Mouse (Mus musculus): ENCODE measurements around the gene Insig2. TPM values are rescaled to one million over a fixed set of nuclear protein-coding genes. Genes with fewer than 3 reads are reported as not detected.

Insig2 gene
- polyA plus RNA-seq, 1 experiment from 2014 or later = 49.8 TPM

- no peak overlapping the region for H3K4me3 ChIP-seq
- H3K4me2 ChIP-seq = no peak overlapping the region
- no peaks in the 10 kb centered on the region for H3K27me3 ChIP-seq (replicated peaks)
- H3K9me3 ChIP-seq = no peaks in the 10 kb centered on the region
- H3K27ac ChIP-seq = no peak overlapping the region
- H3K9ac ChIP-seq = no peak overlapping the region
- WGBS = 98% methylated on average over 1 of the region's 1 CpGs
- no peak for ATAC-seq (replicated peaks)
- peaks cover 27% of the 10 kb centered on the region for H3K4me1 ChIP-seq
- H3K36me3 ChIP-seq (replicated peaks) = 0 out of 2 replicates have a peak, but pooled peaks cover 6% of the 10 kb centered on the region
Observed at GRCm38 (mm10) chr1:121313181-121313580, 19.2 kb downstream of the Insig2 start.

DNA sequence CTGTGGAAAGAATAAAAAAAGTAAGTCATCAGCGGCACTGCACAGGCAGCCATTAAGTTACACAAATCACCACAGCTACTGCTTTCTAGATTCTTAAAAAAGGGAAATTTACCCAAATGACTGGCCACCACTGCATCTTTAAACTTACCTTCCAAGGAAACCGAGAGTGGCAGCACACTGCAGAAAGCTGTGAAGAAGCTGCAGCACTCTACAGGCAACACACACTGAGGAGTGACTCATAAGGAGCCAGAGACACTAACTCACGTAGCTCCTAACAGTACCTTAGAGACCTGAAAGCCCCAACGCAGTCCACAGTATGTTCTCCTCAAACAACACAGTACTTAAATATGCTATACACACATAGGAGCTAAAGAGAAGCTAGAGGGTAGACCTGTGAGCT is 20.1 kb downstream of the Insig2 start:
- Histone ChIP-seq H3K9me3 (no peaks in the 10 kb centered on the region), H3K4me2 (no peak overlapping the region), H3K4me3 (no peak overlapping the region), H3K9ac (no peak overlapping the region), H3K4me1 (peaks cover 27% of the 10 kb centered on the region), H3K27ac (no peak overlapping the region), H3K27me3 (replicated peaks) (no peaks in the 10 kb centered on the region), H3K36me3 (replicated peaks) (0 out of 2 replicates have a peak, but pooled peaks cover 3% of the 10 kb centered on the region)
- WGBS = 86% methylated on average over 4 of the region's 4 CpGs
- ATAC-seq (replicated peaks) = no peak

GRCm38 (mm10) chr1:121296717-121297255 is 35.6 kb downstream of the Insig2 start:
- Histone ChIP-seq H3K36me3 (replicated peaks) (no peaks in the 10 kb centered on the region), H3K9ac (no peak overlapping the region), H3K4me1 (no peaks in the 10 kb centered on the region), H3K27ac (no peak overlapping the region), H3K4me3 (no peak overlapping the region), H3K9me3 (no peaks in the 10 kb centered on the region), H3K4me2 (no peak overlapping the region), H3K27me3 (replicated peaks) (no peaks in the 10 kb centered on the region)
- ATAC-seq (replicated peaks) = no peak
- 66% methylated on average over 5 of the region's 5 CpGs for WGBS

GRCm38 (mm10) chr1:121293571-121293970 is 38.8 kb downstream of the Insig2 start:
- Histone ChIP-seq H3K27ac (no peak overlapping the region), H3K9me3 (no peaks in the 10 kb centered on the region), H3K4me2 (no peak overlapping the region), H3K4me3 (no peak overlapping the region), H3K9ac (no peak overlapping the region), H3K4me1 (no peaks in the 10 kb centered on the region), H3K36me3 (replicated peaks) (no peaks in the 10 kb centered on the region), H3K27me3 (replicated peaks) (no peaks in the 10 kb centered on the region)
- 68% methylated on average over 3 of the region's 3 CpGs for WGBS
- ATAC-seq (replicated peaks) = no peak

- 65% methylated on average over 10 of the region's 10 CpGs for WGBS
- no peak overlapping the region for H3K4me3 ChIP-seq
- H3K27me3 ChIP-seq (replicated peaks) = no peaks in the 10 kb centered on the region
- no peaks in the 10 kb centered on the region for H3K36me3 ChIP-seq (replicated peaks)
- H3K4me1 ChIP-seq = no peaks in the 10 kb centered on the region
- H3K9me3 ChIP-seq = no peaks in the 10 kb centered on the region
- no peak for ATAC-seq (replicated peaks)
- no peak overlapping the region for H3K27ac ChIP-seq
- no peak overlapping the region for H3K4me2 ChIP-seq
- no peak overlapping the region for H3K9ac ChIP-seq
Observed at GRCm38 (mm10) chr1:121290841-121291240, 41.5 kb downstream of the Insig2 start.

DNA sequence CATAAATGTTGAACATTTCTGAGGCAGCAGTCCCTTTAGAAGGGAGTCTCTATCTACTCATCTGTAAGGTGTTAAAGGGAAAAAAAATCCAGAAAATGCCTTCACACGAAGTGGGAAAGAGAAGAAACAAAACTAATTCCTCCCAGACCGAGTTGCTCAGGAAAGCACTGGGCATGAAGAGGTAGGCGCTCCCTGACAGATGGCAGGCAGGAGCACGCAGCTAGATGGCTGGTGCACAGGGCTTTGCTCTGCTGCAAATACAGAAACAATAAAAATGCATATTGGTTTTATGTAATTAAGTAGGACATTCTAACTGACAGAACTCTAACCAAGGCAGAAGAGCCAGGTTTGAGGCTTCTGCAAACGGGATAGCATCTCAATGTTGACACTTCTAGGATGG is 42.0 kb downstream of the Insig2 start:
- H3K4me1 ChIP-seq = no peaks in the 10 kb centered on the region
- H3K9ac ChIP-seq = no peak overlapping the region
- no peaks in the 10 kb centered on the region for H3K9me3 ChIP-seq
- no peak for ATAC-seq (replicated peaks)
- 67% methylated on average over 5 of the region's 5 CpGs for WGBS
- no peaks in the 10 kb centered on the region for H3K27me3 ChIP-seq (replicated peaks)
- H3K27ac ChIP-seq = no peak overlapping the region
- no peaks in the 10 kb centered on the region for H3K36me3 ChIP-seq (replicated peaks)
- no peak overlapping the region for H3K4me3 ChIP-seq
- no peak overlapping the region for H3K4me2 ChIP-seq

DNA sequence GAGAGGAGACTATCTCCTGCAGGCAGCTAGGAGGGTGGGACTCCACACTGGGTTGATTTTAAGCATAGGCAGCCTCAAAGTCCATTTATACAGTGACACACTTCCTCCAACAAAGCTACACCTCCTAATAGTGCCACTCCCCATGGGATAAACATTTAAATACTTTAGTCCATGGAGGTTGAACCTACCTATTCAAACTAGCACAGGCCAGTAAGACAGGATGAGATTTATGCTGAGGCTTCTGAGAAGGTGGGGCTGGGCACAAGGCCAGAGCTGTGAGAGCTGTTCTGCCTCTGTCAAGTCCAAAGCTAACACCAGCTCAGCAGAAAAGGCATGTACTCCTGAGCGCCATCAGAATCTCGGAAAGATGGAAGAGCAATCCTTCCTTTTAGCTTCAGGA is 48.2 kb downstream of the Insig2 start:
- no peak overlapping the region for H3K27ac ChIP-seq
- no peaks in the 10 kb centered on the region for H3K4me1 ChIP-seq
- no peak overlapping the region for H3K9ac ChIP-seq
- no peaks in the 10 kb centered on the region for H3K27me3 ChIP-seq (replicated peaks)
- H3K4me3 ChIP-seq = no peak overlapping the region
- H3K36me3 ChIP-seq (replicated peaks) = no peaks in the 10 kb centered on the region
- ATAC-seq (replicated peaks) = no peak
- 100% methylated on average over 2 of the region's 2 CpGs for WGBS
- H3K4me2 ChIP-seq = no peak overlapping the region
- H3K9me3 ChIP-seq = no peaks in the 10 kb centered on the region

DNA sequence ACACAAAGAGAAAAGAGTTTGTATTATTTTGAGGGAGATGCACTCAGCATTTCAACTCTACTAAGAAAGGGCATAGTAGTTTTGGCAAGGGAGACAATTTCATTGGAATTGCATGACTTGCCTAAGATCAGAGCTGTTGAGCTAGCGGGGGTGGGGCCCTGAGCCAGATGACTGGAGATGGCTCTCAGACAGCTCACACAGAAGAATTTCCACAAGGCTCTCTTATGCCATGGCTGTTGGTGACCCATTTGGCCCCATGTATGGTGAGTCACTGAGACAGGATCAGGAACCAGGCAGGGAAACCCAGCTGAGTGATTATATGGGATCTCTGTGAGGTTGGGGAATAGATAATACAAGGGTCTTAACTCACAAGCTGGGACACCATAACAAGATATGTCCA is 51.9 kb downstream of the Insig2 start:
- Histone ChIP-seq H3K27me3 (replicated peaks) (no peaks in the 10 kb centered on the region), H3K36me3 (replicated peaks) (no peaks in the 10 kb centered on the region), H3K4me1 (no peaks in the 10 kb centered on the region), H3K9ac (no peak overlapping the region), H3K4me2 (no peak overlapping the region), H3K4me3 (no peak overlapping the region), H3K27ac (no peak overlapping the region), H3K9me3 (no peaks in the 10 kb centered on the region)
- WGBS = 95% methylated on average over 1 of the region's 1 CpGs
- ATAC-seq (replicated peaks) = no peak

- H3K4me3 ChIP-seq = no peak overlapping the region
- no peak overlapping the region for H3K27ac ChIP-seq
- H3K36me3 ChIP-seq (replicated peaks) = no peaks in the 10 kb centered on the region
- H3K9me3 ChIP-seq = no peaks in the 10 kb centered on the region
- H3K9ac ChIP-seq = no peak overlapping the region
- peak; percentile 81 for ATAC-seq (replicated peaks)
- H3K27me3 ChIP-seq (replicated peaks) = no peaks in the 10 kb centered on the region
- no peaks in the 10 kb centered on the region for H3K4me1 ChIP-seq
- H3K4me2 ChIP-seq = no peak overlapping the region
- 73% methylated on average over 3 of the region's 3 CpGs for WGBS
Observed at GRCm38 (mm10) chr1:121278370-121278769, 54.0 kb downstream of the Insig2 start.

GRCm38 (mm10) chr1:121277466-121277865 is 54.9 kb downstream of the Insig2 start:
- Histone ChIP-seq H3K27me3 (replicated peaks) (no peaks in the 10 kb centered on the region), H3K9me3 (no peaks in the 10 kb centered on the region), H3K36me3 (replicated peaks) (no peaks in the 10 kb centered on the region), H3K4me2 (no peak overlapping the region), H3K9ac (no peak overlapping the region), H3K4me1 (no peaks in the 10 kb centered on the region), H3K4me3 (no peak overlapping the region), H3K27ac (no peak overlapping the region)
- no peak for ATAC-seq (replicated peaks)
- 89% methylated on average over 4 of the region's 4 CpGs for WGBS

- Histone ChIP-seq H3K27me3 (replicated peaks) (no peaks in the 10 kb centered on the region), H3K9me3 (no peaks in the 10 kb centered on the region), H3K9ac (no peak overlapping the region), H3K36me3 (replicated peaks) (no peaks in the 10 kb centered on the region), H3K4me1 (no peaks in the 10 kb centered on the region), H3K27ac (no peak overlapping the region), H3K4me3 (no peak overlapping the region), H3K4me2 (no peak overlapping the region)
- ATAC-seq (replicated peaks) = no peak
- 79% methylated on average over 3 of the region's 3 CpGs for WGBS
Observed at GRCm38 (mm10) chr1:121275961-121276506, 56.4 kb downstream of the Insig2 start.

DNA sequence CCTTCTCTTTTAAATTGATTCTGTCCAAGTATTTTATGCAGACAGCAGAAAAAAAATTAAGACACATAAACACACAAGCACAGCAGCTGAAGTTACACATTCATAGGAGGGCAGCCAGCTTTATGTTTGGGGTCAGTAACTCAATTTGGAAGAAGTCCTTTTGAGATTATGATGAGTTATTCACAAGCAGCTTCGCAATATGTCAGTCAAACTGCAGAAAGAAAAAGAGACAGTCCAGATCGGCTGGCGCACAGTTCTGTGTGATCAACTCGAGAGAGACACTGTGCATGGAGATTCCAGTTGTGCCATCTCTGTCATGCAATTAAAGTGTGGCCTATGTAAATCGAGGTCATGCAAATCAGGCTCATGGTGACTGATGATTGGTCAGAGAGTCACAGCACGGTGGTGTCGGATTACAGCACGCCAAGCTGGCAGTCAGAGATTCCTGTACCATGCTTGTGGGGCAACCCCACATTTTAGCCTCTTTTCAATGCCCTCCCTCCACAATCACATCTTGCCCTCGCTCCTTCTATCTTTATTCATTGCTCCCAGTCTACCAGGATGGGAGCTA is 72.1 kb downstream of the Insig2 start:
- Histone ChIP-seq H3K9ac (no peak overlapping the region), H3K27me3 (replicated peaks) (no peaks in the 10 kb centered on the region), H3K27ac (no peak overlapping the region), H3K4me3 (no peak overlapping the region), H3K36me3 (replicated peaks) (no peaks in the 10 kb centered on the region), H3K4me2 (no peak overlapping the region), H3K4me1 (no peaks in the 10 kb centered on the region), H3K9me3 (no peaks in the 10 kb centered on the region)
- 57% methylated on average over 9 of the region's 9 CpGs for WGBS
- no peak for ATAC-seq (replicated peaks)
